Mouse (Mus musculus) megakaryocyte-erythroid progenitor cell, adult 5-6 weeks (primary cell): ENCODE measurements around the gene Ccser2. TPM values are rescaled to one million over a fixed set of nuclear protein-coding genes. Genes with fewer than 3 reads are reported as not detected.

Experiments
- ATAC-seq: replicated peaks from 2 replicates; pipeline ENCODE4 v1.8.0; 2016; ENCODE audit warnings: mild to moderate bottlenecking, inconsistent platforms; ENCODE audit not compliant: severe bottlenecking, poor library complexity, low FRiP score, low TSS enrichment
- total RNA-seq, 2 experiments: library from RNA; stranded (forward) in 1 of 2; stranded (reverse) in 1 of 2; fragments of 200-1000, 215-1000 nt in 1 of 2; fragments of >200 nt in 1 of 2; fragmentation: Nextera tagmentation in 1 of 2; gene quantifications; 2 replicates each; pipeline ENCODE4 v1.2.3; 2014 to 2017

Ccser2 gene
- total RNA-seq, 2 experiments from 2014 or later: 5.9 to 6.5 TPM

DNA sequence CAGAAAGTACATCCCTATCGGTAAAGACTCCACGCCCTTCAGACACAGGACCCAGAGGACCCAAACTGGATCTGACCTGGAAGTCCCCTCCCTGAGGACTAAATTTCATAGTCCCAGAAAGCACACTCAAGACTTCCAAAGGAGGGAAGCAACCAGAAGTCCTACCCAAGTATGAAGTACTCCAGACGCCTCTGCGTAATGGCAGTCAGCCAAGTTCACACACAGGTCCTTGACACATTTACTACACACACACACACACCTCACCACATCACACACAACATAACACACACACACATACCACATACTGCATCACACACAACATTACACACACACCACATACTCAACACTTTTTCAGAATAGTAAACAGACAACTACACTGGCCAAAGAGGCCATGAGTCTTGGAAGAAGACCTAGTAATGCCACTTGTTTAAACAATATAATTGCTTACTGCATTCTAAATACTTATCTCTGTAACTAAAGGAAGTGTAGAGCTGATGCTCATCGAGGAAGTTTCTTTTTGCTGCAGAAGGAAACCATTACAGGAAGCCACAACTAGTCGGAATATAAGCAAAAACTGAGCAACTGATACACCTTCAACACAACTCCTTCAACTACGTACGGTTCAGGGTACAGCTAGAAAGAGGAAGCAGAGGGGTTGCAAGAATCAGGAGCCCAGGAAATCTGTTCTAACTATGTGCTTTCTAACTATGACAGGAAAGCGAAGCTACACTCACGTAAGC lies 15.7 kb downstream of the Ccser2 start:
- ATAC-seq: 0 out of 2 replicates have a peak, but pooled peaks have one; percentile 5

DNA sequence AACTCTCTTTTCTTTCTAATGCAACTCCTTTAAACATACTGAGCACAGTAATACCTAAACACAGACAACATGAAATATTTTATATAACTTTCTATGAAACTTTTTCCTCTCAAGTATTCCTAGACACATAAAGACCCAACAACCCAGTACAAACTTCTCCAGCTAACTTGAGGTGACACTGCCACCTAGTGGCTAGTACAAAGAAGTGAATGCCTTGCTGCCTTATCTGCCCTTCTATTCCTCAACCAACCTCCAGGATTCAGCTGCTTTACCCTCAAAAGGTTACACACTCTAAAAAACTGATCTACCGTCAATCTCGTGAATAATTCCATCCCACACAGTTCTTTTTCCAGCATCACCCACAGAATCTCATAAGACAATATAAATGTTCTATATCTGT lies 16.4 kb downstream of the Ccser2 start:
- ATAC-seq: peak; percentile 97

- ATAC-seq: no peak
Measured at GRCm38 (mm10) chr14:36942716-36943115, 25.9 kb downstream of the Ccser2 start.

GRCm38 (mm10) chr14:36937941-36938340 lies 30.6 kb downstream of the Ccser2 start:
- ATAC-seq: no peak

GRCm38 (mm10) chr14:36937080-36937878 lies 31.3 kb downstream of the Ccser2 start:
- ATAC-seq: no peak; the same call in 1 of the 2 replicates

DNA sequence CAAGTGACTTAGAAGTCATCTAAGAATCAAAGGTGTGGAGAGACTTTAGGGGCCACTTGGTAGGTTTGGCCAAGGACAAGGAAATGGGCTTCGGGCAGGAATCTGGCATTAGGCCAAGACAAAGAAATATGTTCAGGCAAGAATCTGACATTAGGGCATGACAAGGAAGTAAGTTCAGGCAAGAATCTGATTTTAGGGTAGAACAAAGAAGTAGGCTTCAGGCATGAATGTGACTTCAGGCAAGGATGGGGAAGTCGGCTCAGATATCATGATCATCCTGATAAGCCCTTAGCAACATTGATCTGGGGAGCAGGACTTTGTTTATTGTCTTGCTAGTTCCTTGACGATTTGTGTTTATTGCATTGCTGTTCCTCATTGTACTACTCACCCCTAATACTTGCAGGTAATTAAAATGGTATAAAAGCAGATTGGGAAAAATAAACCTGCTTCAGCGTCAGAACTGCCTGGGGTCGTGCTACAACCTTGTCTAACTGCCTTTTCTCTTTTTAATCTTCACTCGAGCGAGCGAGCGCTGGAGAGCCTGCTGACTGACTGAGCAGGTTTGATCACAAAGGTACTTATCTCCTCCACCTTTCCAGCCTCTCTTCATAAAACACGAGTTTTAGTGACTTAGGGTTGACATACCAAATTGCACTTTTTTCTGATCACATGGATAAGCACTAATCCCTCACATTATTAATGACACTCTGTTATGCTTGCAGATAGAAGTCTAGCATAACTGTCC lies 35.8 kb downstream of the Ccser2 start:
- no peak for ATAC-seq

- ATAC-seq: no peak
Measured at GRCm38 (mm10) chr14:36932038-36932437, 36.5 kb downstream of the Ccser2 start.

GRCm38 (mm10) chr14:36923383-36923782 lies 45.2 kb downstream of the Ccser2 start:
- no peak for ATAC-seq

DNA sequence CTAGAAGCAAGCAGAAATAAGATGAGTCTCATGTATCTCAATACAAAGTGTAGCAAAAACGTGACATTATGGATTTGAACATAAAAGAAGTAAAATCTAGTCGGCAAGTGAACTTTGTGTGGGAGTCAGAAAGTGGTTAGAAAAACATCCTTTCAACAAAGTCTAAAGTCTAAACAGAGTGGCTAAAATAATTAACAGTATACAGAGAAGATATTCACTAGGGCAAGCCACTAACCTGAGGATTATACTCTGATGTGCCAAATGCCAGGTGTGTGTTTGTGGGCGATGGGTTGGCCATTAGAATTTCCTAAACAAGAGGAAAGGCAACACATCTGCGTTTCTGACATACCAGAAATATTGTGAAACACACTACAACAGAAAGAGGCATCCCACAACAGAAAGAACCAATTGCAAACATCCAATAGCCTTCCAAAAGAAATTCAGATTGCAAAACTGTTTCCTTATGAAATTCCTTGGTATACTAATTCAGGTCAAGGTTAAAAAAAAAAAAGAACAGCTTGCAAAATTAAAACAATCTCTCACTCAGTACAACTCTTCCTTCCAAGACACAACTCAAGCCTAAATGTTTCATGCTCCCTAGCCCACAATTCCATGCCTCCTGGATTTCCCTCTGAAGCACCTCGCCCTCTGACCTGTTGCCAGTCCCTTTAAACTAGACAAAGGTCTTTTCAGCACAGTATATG lies 47.1 kb downstream of the Ccser2 start:
- no peak for ATAC-seq

DNA sequence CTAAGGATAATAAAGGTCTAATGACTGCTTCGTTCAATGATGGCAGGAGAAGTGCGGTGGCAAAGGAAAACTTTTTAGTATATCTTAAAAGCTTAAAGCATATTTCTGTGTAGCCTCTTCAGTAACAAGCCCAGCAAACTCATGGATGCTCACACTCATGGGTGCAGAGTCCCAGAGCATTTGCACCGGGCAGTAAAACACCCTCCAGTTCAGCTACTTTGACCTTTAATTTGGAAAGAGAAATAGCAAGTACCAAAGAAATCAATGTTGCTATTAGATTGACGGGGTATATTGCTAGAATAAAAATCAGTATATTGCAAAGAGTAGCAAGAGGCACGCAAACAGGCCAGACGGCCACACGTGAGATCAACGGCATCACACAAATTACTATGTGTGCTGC lies 48.7 kb downstream of the Ccser2 start:
- no peak for ATAC-seq

DNA sequence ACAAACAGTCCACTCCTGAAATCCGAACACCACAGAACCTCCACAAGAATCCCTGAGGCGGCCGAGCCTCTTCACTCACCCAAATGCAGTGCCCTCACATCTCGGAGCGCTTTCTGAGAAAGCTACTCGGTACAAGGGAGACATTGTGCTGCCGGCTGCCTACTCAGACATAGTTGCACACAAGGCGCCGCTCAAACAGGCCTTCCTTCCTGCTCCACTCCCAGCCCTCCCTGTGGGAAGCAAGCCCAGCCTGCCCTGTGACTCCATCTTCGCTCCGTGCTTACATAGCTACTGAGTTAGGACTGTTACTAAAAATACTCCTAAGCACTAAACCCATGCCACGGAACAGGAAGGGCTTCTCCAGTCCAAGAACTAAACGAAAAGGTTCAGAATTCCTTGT lies 49.4 kb downstream of the Ccser2 start:
- ATAC-seq: no peak

DNA sequence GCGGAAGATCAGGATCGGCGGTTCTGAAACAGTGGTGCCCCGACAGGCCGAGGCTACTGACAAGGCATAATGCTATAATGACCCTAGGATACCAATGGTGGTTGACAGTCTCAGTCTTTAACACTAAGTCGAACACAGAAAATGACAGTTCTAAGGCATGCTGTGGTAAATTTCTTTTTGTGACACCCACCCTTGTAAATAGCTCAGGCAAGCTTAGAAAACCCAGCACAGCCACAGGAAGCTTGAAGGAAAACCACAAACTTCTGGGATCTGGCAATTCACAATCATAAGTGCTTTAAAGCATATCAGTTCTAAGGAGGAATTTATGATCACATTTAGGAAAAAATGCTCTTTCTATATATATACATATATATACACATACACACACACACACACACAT lies 53.4 kb downstream of the Ccser2 start:
- ATAC-seq: no peak

- no peak for ATAC-seq
Measured at GRCm38 (mm10) chr14:36914473-36915005, 54.0 kb downstream of the Ccser2 start.

- no peak for ATAC-seq
Measured at GRCm38 (mm10) chr14:36911738-36912137, 56.8 kb downstream of the Ccser2 start.

DNA sequence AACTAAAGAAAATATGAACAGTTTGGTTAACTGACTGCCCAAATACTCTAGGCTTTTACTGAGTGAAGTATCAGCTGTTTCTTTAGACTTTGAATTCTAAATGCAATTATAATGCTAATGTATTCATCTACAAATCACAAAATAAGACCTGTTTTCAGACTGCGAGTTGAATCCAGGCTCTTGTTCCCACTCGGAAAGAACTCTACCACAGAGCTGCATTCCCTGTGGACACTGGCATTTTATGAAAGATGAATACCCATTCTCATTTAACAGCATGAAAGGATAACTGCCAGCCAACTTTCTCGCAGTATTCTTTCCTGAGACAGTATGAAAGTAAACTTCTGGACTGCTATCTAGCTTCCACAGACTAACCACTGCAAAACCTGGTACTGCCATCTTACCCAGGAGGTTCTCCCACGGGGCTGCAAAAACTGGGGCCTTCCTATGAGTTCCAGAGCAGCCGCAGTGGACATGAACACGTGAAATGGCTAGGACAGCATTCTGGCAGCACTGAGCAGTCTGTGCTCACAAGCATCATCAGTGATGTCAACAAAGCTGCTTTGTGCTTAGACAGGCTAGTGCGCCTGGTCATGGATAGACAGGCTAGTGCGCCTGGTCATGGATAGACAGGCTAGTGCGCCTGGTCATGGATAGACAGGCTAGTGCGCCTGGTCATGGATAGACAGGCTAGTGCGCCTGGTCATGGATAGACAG lies 62.6 kb downstream of the Ccser2 start:
- no peak for ATAC-seq

- ATAC-seq: no peak
Measured at GRCm38 (mm10) chr14:36904206-36904605, 64.4 kb downstream of the Ccser2 start.

DNA sequence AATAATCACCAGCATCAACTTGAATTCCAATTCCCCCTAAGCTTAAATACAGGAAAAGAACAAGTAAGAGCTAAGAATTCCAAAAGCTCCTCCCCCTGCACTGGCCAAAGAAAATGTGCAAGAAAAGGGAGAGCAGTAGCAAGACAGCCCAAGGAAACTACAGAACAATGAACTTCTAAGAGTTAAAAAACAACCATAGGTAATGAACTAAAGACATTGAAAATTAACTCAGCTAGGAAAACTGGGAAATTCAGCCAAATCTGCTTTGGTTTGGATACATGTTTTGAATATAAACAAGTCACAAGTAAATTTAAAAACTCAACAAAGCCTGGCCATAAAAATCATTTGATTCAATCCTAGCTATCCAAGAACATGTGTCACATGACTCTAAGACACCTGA lies 67.7 kb downstream of the Ccser2 start:
- ATAC-seq: no peak

DNA sequence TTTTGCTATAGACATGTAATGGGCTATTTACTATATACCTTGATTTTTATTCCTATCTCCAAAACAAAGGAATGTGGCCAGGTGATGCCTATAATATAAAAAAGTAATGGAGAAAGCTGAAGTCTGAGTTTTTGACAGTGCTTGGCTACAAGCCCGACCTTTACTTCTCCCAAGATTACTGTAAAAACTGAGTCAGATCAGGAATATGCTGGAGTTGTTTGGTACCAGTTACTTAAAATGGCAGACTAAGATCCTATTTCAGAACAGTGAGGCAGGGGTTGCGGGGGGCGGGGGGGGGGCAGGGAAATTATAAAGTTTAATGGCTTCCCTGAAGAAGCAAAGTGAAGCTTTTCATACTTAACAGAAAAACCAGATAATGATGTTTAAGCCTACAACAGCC lies 73.9 kb downstream of the Ccser2 start:
- no peak for ATAC-seq
